Mouse (Mus musculus): ENCODE results near the gene Acot3.

GRCm38 (mm10) chr12:84008729-84009128 is 43.2 kb upstream of the Acot3 start:
- TF ChIP-seq GATA1 (IDR thresholded peaks at IDR 0.05; ENCODE audit: borderline replicate concordance, low read length) (no peak), FLI1 (IDR thresholded peaks at IDR 0.05; ENCODE audit: low read length) (no peak)

All from megakaryocyte, embryonic 14.5 days (primary cell).